In the genomic region with DNA sequence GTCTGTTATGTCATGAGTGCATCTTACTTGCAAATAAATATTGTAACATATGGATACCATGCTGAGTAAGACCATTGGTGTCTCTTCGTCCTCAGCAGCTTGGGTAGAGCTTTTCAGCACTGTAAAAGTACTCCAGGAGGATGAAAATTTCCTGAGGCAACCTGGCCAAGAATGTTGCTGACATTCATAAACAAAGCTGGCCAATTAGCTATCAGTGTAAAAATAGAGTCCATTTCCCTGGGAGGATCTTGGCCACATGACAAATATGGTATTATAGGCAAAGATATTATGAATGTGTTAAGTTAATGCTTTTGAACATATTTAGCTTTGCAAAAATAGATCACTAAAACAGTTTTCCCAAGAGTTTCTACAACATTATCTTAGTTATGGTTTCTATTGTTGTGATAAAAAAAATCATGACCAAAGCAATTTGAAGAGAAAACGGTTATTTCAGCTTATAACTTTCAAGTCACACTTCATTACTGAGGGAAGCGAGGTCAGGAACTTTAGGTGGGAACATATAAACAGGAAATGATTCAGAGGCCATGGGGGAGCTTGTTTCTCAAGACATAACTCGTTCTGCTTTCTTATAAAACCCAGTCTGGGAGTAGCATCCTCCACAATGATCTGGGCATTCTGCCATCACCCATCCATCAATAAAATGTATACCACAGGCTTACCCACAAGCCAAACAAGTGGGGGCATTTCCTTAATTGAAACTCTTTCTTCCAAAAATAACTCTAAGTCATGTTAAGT, we compare ENCODE assay signal across 14 mouse cellular contexts.
DNase-seq lines count a peak whose midpoint lies in the region; ATAC-seq and TF ChIP-seq lines count a peak whose summit lies in the region.
"Had no signal": no experiment of that assay in that cellular context is flagged by ENCODE, and none has a peak within 500 bp of the region (broad histone marks: within the 10 kb centered on the region; RNA-seq: fewer than 3 reads in every experiment).

No protein-coding gene starts in this region.

- intact Hi-C loops in heart, postnatal 10 days (cut with DNase I) = no loop called here

- no peaks in the 10 kb centered on the region for H3K4me1 ChIP-seq in lung, postnatal 0 days (ENCODE audit: insufficient read depth, low read depth, low read length)
- no peaks in the 10 kb centered on the region for H3K4me1 ChIP-seq in forebrain, embryonic 11.5 days (replicated peaks; ENCODE audit: control insufficient read depth, insufficient read depth, low read length)
- H3K4me1 ChIP-seq: limb, embryonic 15.5 days; stomach, embryonic 15.5 days had no signal

- no peak overlapping the region for H3K9ac ChIP-seq in lung, postnatal 0 days (replicated peaks; ENCODE audit: low read depth)
- no peak overlapping the region for H3K9ac ChIP-seq in forebrain, embryonic 11.5 days (ENCODE audit: low read length)
- H3K9ac ChIP-seq: limb, embryonic 15.5 days; stomach, embryonic 15.5 days had no signal

- H3K27me3 ChIP-seq in lung, postnatal 0 days (replicated peaks; ENCODE audit: insufficient read depth, low read length) = no peaks in the 10 kb centered on the region
- no peaks in the 10 kb centered on the region for H3K27me3 ChIP-seq in forebrain, embryonic 11.5 days (ENCODE audit: control insufficient read depth, insufficient read depth, low read length)
- H3K27me3 ChIP-seq: limb, embryonic 15.5 days; stomach, embryonic 15.5 days had no signal

- peak; percentile 95 for ATAC-seq in common myeloid progenitor, adult 5-6 weeks (replicated peaks; ENCODE audit: low read depth, poor library complexity, severe bottlenecking)
- peak; percentile 95 for ATAC-seq in lung, postnatal 0 days
- ATAC-seq in forebrain, embryonic 11.5 days (replicated peaks; ENCODE audit: low FRiP score) = no peak

- H3K9me3 ChIP-seq in lung, postnatal 0 days (ENCODE audit: low read length) = no peaks in the 10 kb centered on the region
- H3K9me3 ChIP-seq in forebrain, embryonic 11.5 days (ENCODE audit: control insufficient read depth, low read length) = no peaks in the 10 kb centered on the region
- H3K9me3 ChIP-seq: limb, embryonic 15.5 days; stomach, embryonic 15.5 days had no signal

- WGBS in lung, postnatal 0 days = 21% methylated on average over 4 of the region's 4 CpGs
- WGBS in forebrain, embryonic 11.5 days = 67% methylated on average over 4 of the region's 4 CpGs

- DNase-seq in heart, postnatal 10 days = peak; percentile 4 to 7
- no peak for DNase-seq in heart, adult 9 months (ENCODE audit: low spot score in 2 of 2)
- DNase-seq in 416B (ENCODE audit: low read depth) = peak; percentile 91
- DNase-seq in lung, postnatal 0 days (ENCODE audit: low spot score) = peak; percentile 80
- no peak for DNase-seq in gastrocnemius, postnatal 25 days
- no peak for DNase-seq in forebrain, embryonic 11.5 days (ENCODE audit: low spot score)
- DNase-seq in layer of hippocampus, adult 18-20 months (ENCODE audit: low spot score in 2 of 2) = no peak
- DNase-seq: cerebellum, adult 9-10 months; heart, postnatal 14 days; layer of hippocampus, adult 9-11 months; right cerebral cortex, postnatal 25 days had no signal

- TF ChIP-seq CTCF in lung, postnatal 0 days (IDR thresholded peaks at IDR 0.05) = no peak

- no peaks in the 10 kb centered on the region for H3K36me3 ChIP-seq in lung, postnatal 0 days (ENCODE audit: insufficient read depth, low read length)
- no peaks in the 10 kb centered on the region for H3K36me3 ChIP-seq in forebrain, embryonic 11.5 days (ENCODE audit: control insufficient read depth, insufficient read depth, low read length)
- H3K36me3 ChIP-seq: limb, embryonic 15.5 days; stomach, embryonic 15.5 days had no signal

- H3K4me3 ChIP-seq in lung, postnatal 0 days (ENCODE audit: low read depth, low read length) = no peak overlapping the region
- H3K4me3 ChIP-seq in forebrain, embryonic 11.5 days (ENCODE audit: low read depth, low read length) = no peak overlapping the region
- H3K4me3 ChIP-seq: limb, embryonic 15.5 days; stomach, embryonic 15.5 days had no signal

- H3K4me2 ChIP-seq in lung, postnatal 0 days (replicated peaks; ENCODE audit: low read depth, low read length) = no peak overlapping the region
- H3K4me2 ChIP-seq in forebrain, embryonic 11.5 days (ENCODE audit: low read depth, low read length, severe bottlenecking) = no peak overlapping the region
- H3K4me2 ChIP-seq: limb, embryonic 15.5 days; stomach, embryonic 15.5 days had no signal

- peak; percentile 97 for TF ChIP-seq EP300 in lung, postnatal 0 days (IDR thresholded peaks at IDR 0.05)

- no peak overlapping the region for H3K27ac ChIP-seq in lung, postnatal 0 days (ENCODE audit: low read length)
- H3K27ac ChIP-seq in forebrain, embryonic 11.5 days (ENCODE audit: low read depth, low read length) = no peak overlapping the region
- H3K27ac ChIP-seq: limb, embryonic 15.5 days; stomach, embryonic 15.5 days had no signal

Comparison
In these comparisons a context has a peak if more than half of its experiments do, and no peak if none do; other contexts are left out.
1. DNase-seq: peak in heart, postnatal 10 days (2 of 2), 416B (single experiment) and lung, postnatal 0 days (single experiment); none in heart, adult 9 months (0 of 2), gastrocnemius, postnatal 25 days (single experiment), forebrain, embryonic 11.5 days (single experiment) and layer of hippocampus, adult 18-20 months (0 of 2).